Mouse (Mus musculus) intestine, embryonic 14.5 days (tissue): ENCODE measurements at regions not wholly inside any gene's neighbourhood (a gene's known extent, or its start where the extent isn't known, plus 50 kb on each side); places are given as distances from the start of the nearest gene placed in this dataset.
A peak's percentile ranks its signal among the peaks of the same experiment; 100 is the strongest.

Experiments used
- ATAC-seq: fragments of 200-750 bp; cut with Nextera tagmentation; replicated peaks from 2 replicates; pipeline ENCODE4 v1.8.0; 2017; ENCODE audit warnings: low read depth, moderate number of reproducible peaks, moderate TSS enrichment, moderate library complexity; ENCODE audit not compliant: low FRiP score, low TSS enrichment
- DNase-seq: peaks from one replicate; pipeline ENCODE4 v3.0.0-alpha.2; 2018; ENCODE audit warnings: low spot score
- H3K27ac ChIP-seq: fragments of 300-500 bp; sonication (generic); 2 replicates; pipeline ENCODE4 v1.5.1; 2014; ENCODE audit warnings: low read depth, mild to moderate bottlenecking, control low read depth
- H3K27me3 ChIP-seq: fragments of 300-500 bp; sonication (generic); replicated peaks from 2 replicates; pipeline ENCODE4 v1.6.1; 2014; ENCODE audit warnings: low read length, control low read depth; ENCODE audit not compliant: control insufficient read depth, insufficient read depth
- H3K36me3 ChIP-seq: fragments of 300-500 bp; sonication (generic); 2 replicates; pipeline ENCODE4 v1.6.1; 2014; ENCODE audit warnings: low read length, control low read depth; ENCODE audit not compliant: control insufficient read depth, insufficient read depth
- H3K4me1 ChIP-seq: fragments of 300-500 bp; sonication (generic); replicated peaks from 2 replicates; pipeline ENCODE4 v1.6.1; 2014; ENCODE audit warnings: low read length, control low read depth, mixed read lengths; ENCODE audit not compliant: control insufficient read depth, insufficient read depth
- H3K4me2 ChIP-seq: fragments of 300-500 bp; sonication (generic); 2 replicates; pipeline ENCODE4 v1.6.1; 2014; ENCODE audit warnings: low read length
- H3K4me3 ChIP-seq: fragments of 300-500 bp; sonication (generic); 2 replicates; pipeline ENCODE4 v1.5.1; 2014; ENCODE audit warnings: low read depth, low read length, control low read depth, mixed read lengths
- H3K9ac ChIP-seq: fragments of 300-500 bp; sonication (generic); 2 replicates; pipeline ENCODE4 v1.6.1; 2014; ENCODE audit warnings: mild to moderate bottlenecking, low read length
- H3K9me3 ChIP-seq: fragments of 300-500 bp; sonication (generic); 2 replicates; pipeline ENCODE4 v1.6.1; 2016; ENCODE audit warnings: low read length, control low read depth; ENCODE audit not compliant: control insufficient read depth
- WGBS: fragments of 180-500 bp; shearing (Covaris S2); extraction: QIAGEN DNeasy Blood & Tissue Kit; methylation state at CpG from one replicate; pipeline ENCODE4 v1.1.7; 2014; 5-methylcytosine and 5-hydroxymethylcytosine counted together

DNA sequence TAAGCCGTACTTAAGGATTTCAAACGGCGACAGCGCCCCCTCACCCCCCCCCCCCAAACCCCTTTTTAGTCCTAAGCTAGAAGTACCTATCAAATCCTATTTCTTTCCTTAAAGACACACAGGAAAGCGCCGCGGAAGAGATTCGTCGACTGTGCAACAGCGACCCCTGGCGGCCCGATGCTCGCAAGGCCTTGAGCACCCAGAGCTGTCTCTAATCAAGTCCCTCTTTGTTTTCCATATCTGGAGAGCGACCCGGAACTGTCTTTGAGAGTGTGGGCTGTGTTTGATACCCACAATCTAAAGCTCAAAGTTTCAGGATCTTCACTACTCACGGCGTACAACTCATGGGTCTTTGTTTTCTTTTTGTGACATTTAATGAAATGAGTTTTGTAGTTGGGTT lies 166.4 kb upstream of the Dcn start:
- H3K9ac ChIP-seq, result peak overlapping the region; percentile 74
- ATAC-seq, result peak; percentile 91
- H3K9me3 ChIP-seq, result no peaks in the 10 kb centered on the region
- peak overlapping the region; percentile 87 for H3K4me2 ChIP-seq
- H3K27me3 ChIP-seq, result no peaks in the 10 kb centered on the region
- peak overlapping the region; percentile 49 for H3K4me3 ChIP-seq
- DNase-seq, result peak; percentile 98
- no peaks in the 10 kb centered on the region for H3K36me3 ChIP-seq
- H3K27ac ChIP-seq, result peak overlapping the region; percentile 98
- H3K4me1 ChIP-seq, result peaks cover 6% of the 10 kb centered on the region
- under 1% methylated on average over 17 of the region's 17 CpGs for WGBS

DNA sequence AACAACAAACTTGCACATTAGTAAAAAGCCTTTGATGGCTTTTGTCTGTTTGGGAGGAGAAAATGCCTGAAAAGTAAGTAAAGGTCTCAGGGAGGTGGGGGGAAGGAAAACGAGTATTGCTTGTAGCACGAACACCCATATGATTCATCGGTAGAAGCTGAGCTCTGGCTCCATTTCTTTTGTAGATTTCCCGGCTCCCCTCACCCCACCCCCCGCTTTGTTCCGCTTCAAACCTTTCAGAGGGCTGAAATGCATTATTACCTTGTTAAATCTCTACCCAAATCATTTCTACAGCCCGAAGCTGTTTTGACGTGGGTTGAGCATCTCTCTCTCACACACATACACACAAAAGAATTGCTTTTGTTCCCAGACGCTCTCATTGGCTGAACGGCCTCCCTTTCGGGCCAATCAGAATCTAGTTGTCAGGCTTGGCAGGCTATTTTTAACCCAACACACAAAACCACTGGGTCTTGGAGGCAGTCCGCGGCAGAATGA lies 166.0 kb upstream of the Dcn start:
- Histone ChIP-seq H3K36me3 (no peaks in the 10 kb centered on the region), H3K4me3 (peak overlapping the region; percentile 49), H3K9ac (peak overlapping the region; percentile 74), H3K4me1 (peaks cover 6% of the 10 kb centered on the region), H3K9me3 (no peaks in the 10 kb centered on the region), H3K27ac (peak overlapping the region; percentile 98), H3K4me2 (peak overlapping the region; percentile 87), H3K27me3 (no peaks in the 10 kb centered on the region)
- WGBS, result under 1% methylated on average over 13 of the region's 13 CpGs
- DNase-seq (peak; percentile 80), ATAC-seq (peak; percentile 88)

DNA sequence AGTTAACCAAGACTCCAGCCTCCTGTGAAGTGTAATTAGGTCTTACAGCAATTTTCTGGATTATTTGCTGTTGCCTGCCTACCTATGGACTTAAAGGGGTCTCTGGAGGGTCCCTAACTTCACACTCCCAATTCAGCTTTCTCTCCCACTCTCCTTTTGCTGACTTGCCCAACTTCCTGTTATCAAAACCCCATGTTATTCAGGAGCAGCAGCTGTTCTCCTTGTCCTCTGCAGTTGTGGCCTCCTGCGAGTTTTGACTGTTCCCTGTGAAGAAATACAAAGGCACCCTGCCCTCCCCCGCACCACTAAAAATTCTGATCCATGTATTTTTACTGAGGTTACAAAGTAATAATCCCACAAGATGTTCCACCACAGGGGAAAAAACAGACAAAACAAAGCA lies 146.8 kb upstream of the Dcn start:
- DNase-seq, result no peak
- H3K27ac ChIP-seq, result no peak overlapping the region
- no peak overlapping the region for H3K4me3 ChIP-seq
- H3K9ac ChIP-seq, result no peak overlapping the region
- 82% methylated on average over 2 of the region's 2 CpGs for WGBS
- H3K4me1 ChIP-seq, result no peaks in the 10 kb centered on the region
- no peak for ATAC-seq
- H3K27me3 ChIP-seq, result no peaks in the 10 kb centered on the region
- H3K9me3 ChIP-seq, result peaks cover 2% of the 10 kb centered on the region; the same call in 1 of the 2 replicates
- H3K4me2 ChIP-seq, result no peak overlapping the region
- H3K36me3 ChIP-seq, result no peaks in the 10 kb centered on the region

DNA sequence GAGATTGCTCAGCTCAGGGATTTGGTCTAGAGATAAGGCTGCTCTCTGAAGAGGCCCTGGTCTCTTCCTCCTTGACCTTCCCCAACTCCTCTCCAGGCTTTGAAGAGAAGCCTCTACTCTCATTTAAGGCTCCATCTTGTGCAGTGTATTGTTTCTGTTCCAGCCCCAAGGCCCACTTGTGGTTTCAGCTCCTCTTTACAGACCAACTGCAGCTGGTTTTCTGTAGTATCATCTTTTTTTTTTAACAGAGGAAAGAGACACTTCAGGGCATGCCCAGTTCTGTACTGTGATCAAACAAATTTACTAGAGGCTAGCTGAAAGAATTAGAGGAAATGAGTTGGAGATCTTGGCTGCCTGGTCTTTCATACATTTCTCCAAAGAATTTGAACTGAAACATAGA lies 145.4 kb upstream of the Dcn start:
- Histone ChIP-seq H3K36me3 (no peaks in the 10 kb centered on the region), H3K4me1 (no peaks in the 10 kb centered on the region), H3K27ac (no peak overlapping the region), H3K9ac (no peak overlapping the region), H3K4me2 (no peak overlapping the region), H3K9me3 (peaks cover 2% of the 10 kb centered on the region; the same call in 1 of the 2 replicates), H3K4me3 (no peak overlapping the region), H3K27me3 (no peaks in the 10 kb centered on the region)
- ATAC-seq (no peak), DNase-seq (no peak)

GRCm38 (mm10) chr10:97334606-97335150 lies 144.7 kb upstream of the Dcn start:
- WGBS, result 80% methylated on average over 9 of the region's 9 CpGs
- Histone ChIP-seq H3K36me3 (no peaks in the 10 kb centered on the region), H3K9ac (no peak overlapping the region), H3K27me3 (no peaks in the 10 kb centered on the region), H3K27ac (no peak overlapping the region), H3K4me3 (no peak overlapping the region), H3K4me1 (no peaks in the 10 kb centered on the region), H3K9me3 (peaks cover under 1% of the 10 kb centered on the region; the same call in 1 of the 2 replicates), H3K4me2 (no peak overlapping the region)
- DNase-seq (no peak), ATAC-seq (no peak)

- Histone ChIP-seq H3K27ac (no peak overlapping the region), H3K27me3 (no peaks in the 10 kb centered on the region), H3K9me3 (no peaks in the 10 kb centered on the region), H3K4me3 (no peak overlapping the region), H3K9ac (no peak overlapping the region), H3K4me2 (no peak overlapping the region), H3K4me1 (no peaks in the 10 kb centered on the region), H3K36me3 (no peaks in the 10 kb centered on the region)
- ATAC-seq, result no peak
- 59% methylated on average over 6 of the region's 6 CpGs for WGBS
- DNase-seq, result no peak
These were observed 141.2 kb upstream of the Dcn start for GRCm38 (mm10) chr10:97338033-97338692.

GRCm38 (mm10) chr10:97339866-97340706 lies 139.3 kb upstream of the Dcn start:
- no peaks in the 10 kb centered on the region for H3K9me3 ChIP-seq
- H3K36me3 ChIP-seq, result no peaks in the 10 kb centered on the region
- DNase-seq (no peak), ATAC-seq (no peak)
- no peaks in the 10 kb centered on the region for H3K4me1 ChIP-seq
- WGBS, result 41% methylated on average over 11 of the region's 11 CpGs
- H3K4me3 ChIP-seq, result no peak overlapping the region
- H3K27ac ChIP-seq, result no peak overlapping the region
- H3K4me2 ChIP-seq, result no peak overlapping the region
- no peak overlapping the region for H3K9ac ChIP-seq
- no peaks in the 10 kb centered on the region for H3K27me3 ChIP-seq

DNA sequence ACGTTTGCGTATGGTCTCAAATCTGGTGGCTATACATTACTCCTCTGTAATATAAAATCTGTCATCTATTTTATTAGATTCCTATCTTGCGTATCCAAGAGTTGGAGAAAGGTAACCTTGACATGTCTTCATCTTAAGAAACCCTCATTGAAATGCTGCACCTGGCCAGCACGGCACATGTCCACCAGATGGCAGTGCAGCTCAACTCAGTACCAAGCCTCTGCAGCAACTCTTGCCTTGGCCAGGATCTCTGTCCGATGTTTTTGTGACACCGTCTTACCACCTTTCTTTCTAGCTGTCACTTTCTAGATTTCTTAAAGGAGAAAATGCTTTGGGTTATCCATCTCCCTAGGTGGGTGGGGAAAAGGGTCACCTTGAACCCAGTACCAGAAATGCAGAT lies 134.1 kb upstream of the Dcn start:
- Histone ChIP-seq H3K4me3 (no peak overlapping the region), H3K36me3 (no peaks in the 10 kb centered on the region), H3K4me1 (no peaks in the 10 kb centered on the region), H3K9me3 (no peaks in the 10 kb centered on the region), H3K9ac (no peak overlapping the region), H3K27ac (no peak overlapping the region), H3K27me3 (no peaks in the 10 kb centered on the region), H3K4me2 (no peak overlapping the region)
- DNase-seq (peak; percentile 83), ATAC-seq (no peak)
- 23% methylated on average over 6 of the region's 6 CpGs for WGBS
